In genomic region chr9:21724147-21724536, GRCm38 (mm10) we compare ENCODE assay signal across 8 mouse cellular contexts. TPM values are rescaled to one million over a fixed set of nuclear protein-coding genes. Genes with fewer than 3 reads are reported as not detected.
DNase-seq lines count a peak whose midpoint lies in the region; ATAC-seq and TF ChIP-seq lines count a peak whose summit lies in the region.

No protein-coding gene starts in this region.

- no peak for TF ChIP-seq CTCF in Patski (IDR thresholded peaks at IDR 0.05)

- in situ Hi-C loops in Patski (cut with MboI; ENCODE audit: low pct_unique_long_range_greater_than_20kb), result no loop called here

- H3K27me3 ChIP-seq in Patski, result no peaks in the 10 kb centered on the region
- no peaks in the 10 kb centered on the region for H3K27me3 ChIP-seq in hindbrain, embryonic 15.5 days

- CTCF ChIA-PET in Patski (lab: Charles Lee), result interaction anchor here (0.9 kb wide), 1 partner anchor 45 kb away, joined by 3 read pairs; no protein-coding TSS in a partner anchor

- 0% methylated on average over 18 of the region's 18 CpGs for WGBS in hindbrain, embryonic 15.5 days

- peak overlapping the region; percentile 69 for H3K4me2 ChIP-seq in hindbrain, embryonic 15.5 days

- H3K9me3 ChIP-seq in hindbrain, embryonic 15.5 days, result no peaks in the 10 kb centered on the region

- DNase-seq in Patski (ENCODE audit: low read depth, low spot score), result no peak
- DNase-seq in cerebellum, postnatal 14 days, result peak; percentile 92 to 93
- DNase-seq in frontal cortex, postnatal 25 days (ENCODE audit: low spot score in 2 of 2), result peak; percentile 65 to 84
- peak; percentile 87 for DNase-seq in left cerebral cortex, adult 11 months (ENCODE audit: low spot score)
- peak; percentile 95 to 96 for DNase-seq in lung, postnatal 4 days
- peak; percentile 62 for DNase-seq in retina, postnatal 7 days (ENCODE audit: low read depth, low spot score)
- peak; percentile 77 for DNase-seq in urinary bladder, adult 2 months (ENCODE audit: low spot score)

- peak overlapping the region; percentile 74 for H3K4me3 ChIP-seq in hindbrain, embryonic 15.5 days

- H3K36me3 ChIP-seq in hindbrain, embryonic 15.5 days, result no peaks in the 10 kb centered on the region

- H3K4me1 ChIP-seq in hindbrain, embryonic 15.5 days (replicated peaks), result peaks cover 31% of the 10 kb centered on the region

- peak overlapping the region; percentile 69 for H3K9ac ChIP-seq in hindbrain, embryonic 15.5 days

- peak; percentile 93 for ATAC-seq in Patski
- ATAC-seq in hindbrain, embryonic 15.5 days (ENCODE audit: low FRiP score, low read depth), result peak; percentile 96

- peak overlapping the region; percentile 94 for H3K27ac ChIP-seq in hindbrain, embryonic 15.5 days (replicated peaks)

- POLR2A ChIA-PET in Patski (lab: Charles Lee), result interaction anchor here (0.9 to 1.6 kb wide), 3 partner anchors 10 to 24 kb away, joined by 3 read pairs; no protein-coding TSS in a partner anchor

RNA-seq across cellular contexts. Expression of gene Ldlr, which starts 0.9 kb away (rescaled TPM):
- polyA plus RNA-seq in Patski (2021), result 38.4 TPM
- 15.6 and 18.3 TPM in 2 replicates for polyA plus RNA-seq in hindbrain, embryonic 15.5 days (2015; fragmentation: Nextera tagmentation; extraction: Ambion mirVana)
- 29.2 and 35.7 TPM in 2 replicates for polyA plus RNA-seq in urinary bladder, adult 2 months (2012; rRNA removed)

RNA-seq across cellular contexts. Expression of gene Spc24, which starts 36.0 kb away (rescaled TPM):
- 38.3 TPM for polyA plus RNA-seq in Patski (2021)
- polyA plus RNA-seq in hindbrain, embryonic 15.5 days (2015; fragmentation: Nextera tagmentation; extraction: Ambion mirVana), result 26.4 and 27.2 TPM in 2 replicates
- polyA plus RNA-seq in urinary bladder, adult 2 months (2012; rRNA removed), result 2.4 and 3.0 TPM in 2 replicates
